Mouse (Mus musculus) intestine, postnatal 0 days (tissue): ENCODE measurements around the gene Sbk1. TPM values are rescaled to one million over a fixed set of nuclear protein-coding genes. Genes with fewer than 3 reads are reported as not detected.
A peak's percentile ranks its signal among the peaks of the same experiment; 100 is the strongest.

Experiments used
- ATAC-seq: fragments of 200-750 bp; cut with Nextera tagmentation; 2 replicates; pipeline ENCODE4 v1.8.0; 2017; ENCODE audit warnings: mild to moderate bottlenecking, moderate TSS enrichment, moderate library complexity
- H3K27ac ChIP-seq: fragments of 300-500 bp; sonication (generic); 2 replicates; pipeline ENCODE4 v1.5.1; 2014; ENCODE audit warnings: mild to moderate bottlenecking, low read depth, low read length, moderate library complexity
- H3K27me3 ChIP-seq: fragments of 300-500 bp; sonication (generic); replicated peaks from 2 replicates; pipeline ENCODE4 v1.6.1; 2014; ENCODE audit warnings: low read length, mixed read lengths; ENCODE audit not compliant: control insufficient read depth, insufficient read depth
- H3K36me3 ChIP-seq: fragments of 300-500 bp; sonication (generic); 2 replicates; pipeline ENCODE4 v1.6.1; 2014; ENCODE audit warnings: mild to moderate bottlenecking, moderate library complexity; ENCODE audit not compliant: control insufficient read depth, insufficient read depth
- H3K4me1 ChIP-seq: fragments of 300-500 bp; sonication (generic); replicated peaks from 2 replicates; pipeline ENCODE4 v1.6.1; 2014; ENCODE audit warnings: antibody characterized with exemption, low read length, mixed read lengths; ENCODE audit not compliant: control insufficient read depth, insufficient read depth
- H3K4me2 ChIP-seq: fragments of 300-500 bp; sonication (generic); replicated peaks from 2 replicates; pipeline ENCODE4 v1.6.1; 2014; ENCODE audit warnings: low read depth, mild to moderate bottlenecking, moderate library complexity
- H3K4me3 ChIP-seq: fragments of 300-500 bp; sonication (generic); 2 replicates; pipeline ENCODE4 v1.5.1; 2014; ENCODE audit warnings: low read depth, low read length
- H3K9ac ChIP-seq: fragments of 300-500 bp; sonication (generic); 2 replicates; pipeline ENCODE4 v1.6.1; 2014; ENCODE audit warnings: mild to moderate bottlenecking, low read depth, low read length
- H3K9me3 ChIP-seq: fragments of 300-500 bp; sonication (generic); 2 replicates; pipeline ENCODE4 v1.6.1; 2016; ENCODE audit warnings: mixed run types; ENCODE audit not compliant: control insufficient read depth
- CTCF ChIP-seq: sonication (generic); IDR thresholded peaks from 2 replicates; pipeline ENCODE4 v1.5.1; 2016; ENCODE audit warnings: low read depth, mild to moderate bottlenecking, control low read depth, antibody characterized with exemption, moderate library complexity
- WGBS: fragments of 180-500 bp; shearing (Covaris S2); extraction: QIAGEN DNeasy Blood & Tissue Kit; methylation state at CpG from one replicate; pipeline ENCODE4 v1.1.7; 2014; 5-methylcytosine and 5-hydroxymethylcytosine counted together
- polyA plus RNA-seq: library from polyadenylated mRNA; unstranded; fragments of >200 nt; fragmentation: Nextera tagmentation; extraction: Ambion mirVana; gene quantifications from 2 replicates; pipeline ENCODE4 v1.2.1, GENCODE M21; 2015

Gene Sbk1
- polyA plus RNA-seq, 1 experiment from 2014 or later = 4.4 TPM

DNA sequence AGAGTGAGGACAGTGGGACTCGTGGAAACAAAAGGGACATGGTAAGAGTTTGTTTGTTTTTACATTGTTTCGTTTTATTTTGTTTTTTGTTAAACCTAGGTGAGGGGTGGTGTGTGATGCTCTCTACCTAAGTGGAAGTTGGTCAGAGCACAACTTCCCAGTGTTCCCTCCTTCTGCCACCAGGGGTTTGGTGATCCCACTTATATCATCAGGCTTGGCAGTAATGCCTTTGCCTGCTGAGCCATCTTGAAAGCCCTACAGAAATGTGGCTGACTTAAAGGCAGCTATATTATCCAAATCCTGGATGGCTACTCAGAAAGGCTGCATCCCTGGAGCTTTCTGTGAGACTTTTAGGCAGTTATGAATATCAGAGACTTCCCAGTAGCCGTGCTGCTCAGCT, 60.3 kb downstream of the Sbk1 start:
- H3K27me3 ChIP-seq = no peaks in the 10 kb centered on the region
- no peaks in the 10 kb centered on the region for H3K9me3 ChIP-seq
- peak; percentile 28 for TF ChIP-seq CTCF
- no peak overlapping the region for H3K9ac ChIP-seq
- H3K27ac ChIP-seq = no peak overlapping the region
- ATAC-seq = no peak
- no peak overlapping the region for H3K4me2 ChIP-seq
- no peaks in the 10 kb centered on the region for H3K4me1 ChIP-seq
- no peak overlapping the region for H3K4me3 ChIP-seq
- 56% methylated on average over 3 of the region's 3 CpGs for WGBS
- no peaks in the 10 kb centered on the region for H3K36me3 ChIP-seq

GRCm38 (mm10) chr7:126335556-126335955, 63.1 kb downstream of the Sbk1 start:
- H3K36me3 ChIP-seq = no peaks in the 10 kb centered on the region
- H3K4me1 ChIP-seq = no peaks in the 10 kb centered on the region
- H3K27ac ChIP-seq = no peak overlapping the region
- H3K4me3 ChIP-seq = no peak overlapping the region
- H3K4me2 ChIP-seq = no peak overlapping the region
- H3K27me3 ChIP-seq = no peaks in the 10 kb centered on the region
- TF ChIP-seq CTCF = peak; percentile 63
- 92% methylated on average over 1 of the region's 1 CpGs for WGBS
- no peak overlapping the region for H3K9ac ChIP-seq
- ATAC-seq = no peak
- no peaks in the 10 kb centered on the region for H3K9me3 ChIP-seq

DNA sequence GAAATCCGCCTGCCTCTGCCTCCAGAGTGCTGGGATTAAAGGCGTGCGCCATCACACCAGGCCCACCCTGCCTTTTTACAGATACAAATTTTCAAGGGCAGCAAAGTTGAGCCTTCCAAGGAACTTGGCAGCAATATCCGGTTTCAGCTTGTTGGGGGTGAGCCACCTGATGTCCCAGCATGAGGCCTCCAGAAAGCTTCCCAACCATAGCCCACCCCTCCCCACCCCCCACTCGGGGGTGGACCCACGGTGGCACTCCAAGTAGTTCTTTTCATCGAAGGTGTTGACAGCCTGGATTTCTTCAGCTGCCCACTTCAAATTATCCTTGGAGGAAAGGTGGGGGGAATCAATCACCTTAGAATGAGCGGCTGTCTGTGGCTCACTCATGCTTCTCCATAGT, 66.5 kb downstream of the Sbk1 start:
- Histone ChIP-seq H3K4me2 (no peak overlapping the region), H3K9me3 (no peaks in the 10 kb centered on the region), H3K9ac (no peak overlapping the region), H3K27ac (no peak overlapping the region), H3K4me3 (no peak overlapping the region), H3K27me3 (no peaks in the 10 kb centered on the region), H3K36me3 (no peaks in the 10 kb centered on the region), H3K4me1 (no peaks in the 10 kb centered on the region)
- WGBS = 83% methylated on average over 8 of the region's 8 CpGs
- TF ChIP-seq CTCF = no peak
- ATAC-seq = no peak

GRCm38 (mm10) chr7:126339521-126339971, 67.1 kb downstream of the Sbk1 start:
- no peak for ATAC-seq
- Histone ChIP-seq H3K27me3 (no peaks in the 10 kb centered on the region), H3K4me1 (no peaks in the 10 kb centered on the region), H3K27ac (no peak overlapping the region), H3K4me3 (no peak overlapping the region), H3K9ac (no peak overlapping the region), H3K36me3 (no peaks in the 10 kb centered on the region), H3K4me2 (no peak overlapping the region), H3K9me3 (no peaks in the 10 kb centered on the region)
- 71% methylated on average over 8 of the region's 8 CpGs for WGBS
- TF ChIP-seq CTCF = no peak

DNA sequence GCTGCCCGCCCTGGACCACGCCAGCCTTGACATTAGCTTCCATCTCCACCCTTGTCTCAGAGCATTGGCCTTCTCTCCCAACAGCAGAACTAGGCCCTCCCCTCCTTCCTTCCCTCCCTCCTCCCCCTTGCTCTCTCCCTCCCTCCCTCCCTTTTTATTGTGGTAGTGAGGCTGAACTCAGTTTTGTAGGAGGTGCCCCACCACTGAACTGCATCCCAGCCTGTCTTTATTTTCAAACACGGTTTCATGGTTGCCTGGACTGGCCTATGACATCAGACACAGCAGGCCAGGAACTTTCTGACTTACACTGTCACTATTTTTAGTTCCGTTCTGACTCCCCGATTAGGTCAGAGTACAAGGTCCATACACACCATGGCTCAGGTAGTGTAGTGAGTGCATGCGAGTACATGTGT, 67.8 kb downstream of the Sbk1 start:
- H3K4me2 ChIP-seq = no peak overlapping the region
- no peaks in the 10 kb centered on the region for H3K4me1 ChIP-seq
- no peaks in the 10 kb centered on the region for H3K36me3 ChIP-seq
- H3K4me3 ChIP-seq = no peak overlapping the region
- peak overlapping the region; percentile 81 for H3K27ac ChIP-seq
- no peaks in the 10 kb centered on the region for H3K27me3 ChIP-seq
- TF ChIP-seq CTCF = no peak
- peak; percentile 96 for ATAC-seq
- H3K9me3 ChIP-seq = no peaks in the 10 kb centered on the region
- no peak overlapping the region for H3K9ac ChIP-seq
- WGBS = 35% methylated on average over 6 of the region's 6 CpGs

DNA sequence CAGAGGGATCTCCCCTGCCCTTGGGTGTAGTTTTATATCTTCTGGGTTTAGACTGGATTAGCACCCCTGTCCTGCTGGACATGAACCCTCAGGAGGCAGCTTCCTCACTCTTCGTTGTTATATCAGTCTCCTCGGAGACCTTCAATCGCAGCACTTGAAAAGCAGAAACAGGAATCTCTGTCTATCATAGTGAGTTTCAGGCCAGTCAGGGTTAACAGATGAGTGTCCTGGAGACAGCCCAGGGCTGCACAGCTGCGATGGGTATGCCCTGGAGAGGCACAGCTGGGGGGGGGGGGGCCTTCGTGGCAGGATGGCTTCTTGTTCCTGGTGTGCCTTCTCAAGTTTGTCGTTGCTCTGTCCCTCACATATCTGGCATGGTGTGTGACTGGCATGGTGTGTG, 68.5 kb downstream of the Sbk1 start:
- peak overlapping the region; percentile 78 for H3K27ac ChIP-seq
- no peak overlapping the region for H3K4me2 ChIP-seq
- TF ChIP-seq CTCF = no peak
- H3K4me1 ChIP-seq = no peaks in the 10 kb centered on the region
- 22% methylated on average over 6 of the region's 6 CpGs for WGBS
- no peaks in the 10 kb centered on the region for H3K9me3 ChIP-seq
- no peak overlapping the region for H3K4me3 ChIP-seq
- ATAC-seq = peak; percentile 30; the same call in 1 of the 2 replicates
- H3K9ac ChIP-seq = 0 out of 2 replicates have a peak overlapping the region, but pooled peaks have one; percentile 0
- H3K36me3 ChIP-seq = no peaks in the 10 kb centered on the region
- no peaks in the 10 kb centered on the region for H3K27me3 ChIP-seq

Other genes starting within 250 kb of the Sbk1 start
- 0.35 and 0.52 TPM in 2 replicates for gene Gsg1l, start 190.2 kb upstream of the Sbk1 start, polyA plus RNA-seq
- gene Xpo6, start 72.1 kb upstream of the Sbk1 start, polyA plus RNA-seq = 20.0 and 22.6 TPM in 2 replicates
- 0.65 and 1.1 TPM in 2 replicates for gene Lat, start 97.0 kb downstream of the Sbk1 start, polyA plus RNA-seq
- 47.7 and 51.3 TPM in 2 replicates for gene Spns1, start 104.8 kb downstream of the Sbk1 start, polyA plus RNA-seq
- 1.9 and 2.1 TPM in 2 replicates for gene Nfatc2ip, start 124.1 kb downstream of the Sbk1 start, polyA plus RNA-seq
- gene Cd19, start 142.3 kb downstream of the Sbk1 start, polyA plus RNA-seq = 0.07 and 0.09 TPM in 2 replicates
- 15.1 and 17.0 TPM in 2 replicates for gene Rabep2, start 156.1 kb downstream of the Sbk1 start, polyA plus RNA-seq
- 0.05 and 0.24 TPM in 2 replicates for gene Atp2a1, start 190.5 kb downstream of the Sbk1 start, polyA plus RNA-seq
- gene Sh2b1, start 202.8 kb downstream of the Sbk1 start, polyA plus RNA-seq = 23.6 and 23.8 TPM in 2 replicates
- gene Tufm, start 214.7 kb downstream of the Sbk1 start, polyA plus RNA-seq = 70.3 and 76.5 TPM in 2 replicates
- gene Atxn2l, start 230.8 kb downstream of the Sbk1 start, polyA plus RNA-seq = 19.4 and 22.0 TPM in 2 replicates